Mouse (Mus musculus) c-Kit-positive CD71-positive TER-119-negative erythroid progenitor cells, embryonic 14.5 days (primary cell): ENCODE data around the gene Blvrb.

Source experiments
- DNase-seq: peaks from one replicate; pipeline ENCODE4 v3.0.0-alpha.2; 2013; ENCODE audit warnings: low read depth

The Blvrb gene

GRCm38 (mm10) chr7:27449256-27449862 is 1.6 kb downstream of the Blvrb start:
- DNase-seq, result peak; percentile 73

GRCm38 (mm10) chr7:27451359-27451758 is 3.6 kb downstream of the Blvrb start:
- DNase-seq, result no peak

GRCm38 (mm10) chr7:27452206-27452770 is 4.5 kb downstream of the Blvrb start:
- no peak for DNase-seq

GRCm38 (mm10) chr7:27454461-27455121 is 6.8 kb downstream of the Blvrb start:
- no peak for DNase-seq

GRCm38 (mm10) chr7:27455273-27455672 is 7.5 kb downstream of the Blvrb start:
- no peak for DNase-seq

GRCm38 (mm10) chr7:27458614-27459013 is 10.8 kb downstream of the Blvrb start:
- DNase-seq, result no peak

- DNase-seq, result no peak
These were observed 11.9 kb downstream of the Blvrb start for GRCm38 (mm10) chr7:27459640-27460039.

- DNase-seq, result no peak
These were observed 12.7 kb downstream of the Blvrb start for GRCm38 (mm10) chr7:27460477-27460876.

- no peak for DNase-seq
These were observed 19.9 kb downstream of the Blvrb start for GRCm38 (mm10) chr7:27467648-27468047.

- no peak for DNase-seq
These were observed 23.8 kb downstream of the Blvrb start for GRCm38 (mm10) chr7:27471390-27472120.

GRCm38 (mm10) chr7:27472596-27472995 is 24.8 kb downstream of the Blvrb start:
- DNase-seq, result no peak

- peak; percentile 95 for DNase-seq
These were observed 25.5 kb downstream of the Blvrb start, which contains the start of gene Sertad3 for GRCm38 (mm10) chr7:27473156-27473834. Sertad3 (plus strand) TSS chr7:27473768.

GRCm38 (mm10) chr7:27473835-27474489 is 26.2 kb downstream of the Blvrb start:
- no peak for DNase-seq

GRCm38 (mm10) chr7:27474490-27474954 is 26.7 kb downstream of the Blvrb start:
- DNase-seq, result peak; percentile 99

- no peak for DNase-seq
These were observed 27.8 kb downstream of the Blvrb start for GRCm38 (mm10) chr7:27475596-27475995.

- no peak for DNase-seq
These were observed 28.4 kb downstream of the Blvrb start for GRCm38 (mm10) chr7:27476098-27476635.

- no peak for DNase-seq
These were observed 30.8 kb downstream of the Blvrb start for GRCm38 (mm10) chr7:27478561-27478960.

- DNase-seq, result no peak
These were observed 32.0 kb downstream of the Blvrb start for GRCm38 (mm10) chr7:27479750-27480149.

- no peak for DNase-seq
These were observed 32.7 kb downstream of the Blvrb start for GRCm38 (mm10) chr7:27480506-27480905.

GRCm38 (mm10) chr7:27480927-27481626 is 33.3 kb downstream of the Blvrb start:
- DNase-seq, result no peak

- peak; percentile 77 for DNase-seq
These were observed 33.8 kb downstream of the Blvrb start for GRCm38 (mm10) chr7:27481627-27481969.
